Mouse (Mus musculus): ENCODE results near the gene Spen. TPM values are rescaled to one million over a fixed set of nuclear protein-coding genes. Genes with fewer than 3 reads are reported as not detected.

Spen gene
- total and polyA plus RNA-seq, 3 experiments: 10.7 to 28.9 (median 28.0) TPM

GRCm38 (mm10) chr4:141536291-141537225 lies 1.8 kb downstream of the Spen start:
- TF ChIP-seq CTCF (IDR thresholded peaks at IDR 0.05): no peak
- TF ChIP-seq EP300 (IDR thresholded peaks at IDR 0.05; ENCODE audit: insufficient read depth, low read depth, low read length): no peak
- no peak for TF ChIP-seq POLR2A (IDR thresholded peaks at IDR 0.05; ENCODE audit: insufficient read depth, low read depth, low read length)
- H3K27me3 ChIP-seq (ENCODE audit: control insufficient read depth, insufficient read depth, low read length): no peaks in the 10 kb centered on the region
- H3K9ac ChIP-seq (ENCODE audit: low read depth, low read length): peak overlapping the region; percentile 63
- peak overlapping the region; percentile 86 for H3K4me3 ChIP-seq
- peaks cover 5% of the 10 kb centered on the region for H3K4me1 ChIP-seq (ENCODE audit: control insufficient read depth, insufficient read depth, low read length)
- WGBS: under 1% methylated on average over 61 of the region's 61 CpGs
- H3K79me2 ChIP-seq (replicated peaks; ENCODE audit: control insufficient read depth, insufficient read depth, low read length): peaks cover 5% of the 10 kb centered on the region
- DNase-seq: peak; percentile 65 to 70
- intact Hi-C loops (cut with DNase I): loop anchor here (2.0 kb wide), 1 partner anchor 24 kb away; no protein-coding TSS in a partner anchor
- peaks cover 5% of the 10 kb centered on the region; the same call in 1 of the 2 replicates for H3K36me3 ChIP-seq (ENCODE audit: control insufficient read depth, insufficient read depth, low read length)
- peak overlapping the region; percentile 90 for H3K27ac ChIP-seq

GRCm38 (mm10) chr4:141534947-141535680 lies 3.3 kb downstream of the Spen start:
- H3K27ac ChIP-seq: peak overlapping the region; percentile 49; the same call in 1 of the 2 replicates
- H3K27me3 ChIP-seq (ENCODE audit: control insufficient read depth, insufficient read depth, low read length): no peaks in the 10 kb centered on the region
- H3K36me3 ChIP-seq (ENCODE audit: control insufficient read depth, insufficient read depth, low read length): peaks cover 5% of the 10 kb centered on the region; the same call in 1 of the 2 replicates
- peak; percentile 55 to 62 for DNase-seq
- H3K9ac ChIP-seq (ENCODE audit: low read depth, low read length): no peak overlapping the region
- intact Hi-C loops (cut with DNase I): no loop called here
- peaks cover 12% of the 10 kb centered on the region for H3K79me2 ChIP-seq (replicated peaks; ENCODE audit: control insufficient read depth, insufficient read depth, low read length)
- TF ChIP-seq EP300 (IDR thresholded peaks at IDR 0.05; ENCODE audit: insufficient read depth, low read depth, low read length) (no peak), CTCF (IDR thresholded peaks at IDR 0.05) (peak; percentile 60)
- H3K4me1 ChIP-seq (ENCODE audit: control insufficient read depth, insufficient read depth, low read length): peaks cover 5% of the 10 kb centered on the region
- WGBS: 27% methylated on average over 9 of the region's 11 CpGs
- H3K4me3 ChIP-seq: peak overlapping the region; percentile 86

- H3K36me3 ChIP-seq (ENCODE audit: control insufficient read depth, insufficient read depth, low read length): 0 out of 2 replicates have a peak, but pooled peaks cover 2% of the 10 kb centered on the region
- intact Hi-C loops (cut with DNase I): no loop called here
- H3K4me1 ChIP-seq (ENCODE audit: control insufficient read depth, insufficient read depth, low read length): peaks cover 4% of the 10 kb centered on the region
Measured at GRCm38 (mm10) chr4:141530979-141531378, 7.4 kb downstream of the Spen start.

GRCm38 (mm10) chr4:141528938-141529337 lies 9.5 kb downstream of the Spen start:
- no peak for TF ChIP-seq EP300 (IDR thresholded peaks at IDR 0.05; ENCODE audit: insufficient read depth, low read depth, low read length)
- TF ChIP-seq POLR2A (IDR thresholded peaks at IDR 0.05; ENCODE audit: insufficient read depth, low read depth, low read length): no peak
- no peak for TF ChIP-seq CTCF (IDR thresholded peaks at IDR 0.05)
- intact Hi-C loops (cut with DNase I): no loop called here
- H3K9ac ChIP-seq (ENCODE audit: low read depth, low read length): no peak overlapping the region
- peaks cover 5% of the 10 kb centered on the region for H3K4me1 ChIP-seq (ENCODE audit: control insufficient read depth, insufficient read depth, low read length)
- WGBS: 89% methylated on average over 11 of the region's 11 CpGs
- no peak overlapping the region for H3K27ac ChIP-seq
- DNase-seq: no peak
- no peaks in the 10 kb centered on the region; the same call in 1 of the 2 replicates for H3K36me3 ChIP-seq (ENCODE audit: control insufficient read depth, insufficient read depth, low read length)
- H3K27me3 ChIP-seq (ENCODE audit: control insufficient read depth, insufficient read depth, low read length): no peaks in the 10 kb centered on the region
- no peak overlapping the region for H3K4me3 ChIP-seq
- H3K79me2 ChIP-seq (replicated peaks; ENCODE audit: control insufficient read depth, insufficient read depth, low read length): peaks cover 13% of the 10 kb centered on the region

More at GRCm38 (mm10) chr4:141530979-141531378, 7.4 kb downstream of the Spen start:
- DNase-seq: no peak
- 77% methylated on average over 15 of the region's 15 CpGs for WGBS
- no peaks in the 10 kb centered on the region for H3K27me3 ChIP-seq (ENCODE audit: control insufficient read depth, insufficient read depth, low read length)
- H3K27ac ChIP-seq: no peak overlapping the region
- no peak for TF ChIP-seq CTCF (IDR thresholded peaks at IDR 0.05)
- TF ChIP-seq EP300 (IDR thresholded peaks at IDR 0.05; ENCODE audit: insufficient read depth, low read depth, low read length): no peak
- H3K79me2 ChIP-seq (replicated peaks; ENCODE audit: control insufficient read depth, insufficient read depth, low read length): peaks cover 13% of the 10 kb centered on the region
- no peak overlapping the region for H3K4me3 ChIP-seq
- no peak overlapping the region for H3K9ac ChIP-seq (ENCODE audit: low read depth, low read length)

- peaks cover 13% of the 10 kb centered on the region for H3K4me1 ChIP-seq (ENCODE audit: control insufficient read depth, insufficient read depth, low read length)
- no peak overlapping the region for H3K4me3 ChIP-seq
- TF ChIP-seq EP300 (IDR thresholded peaks at IDR 0.05; ENCODE audit: insufficient read depth, low read depth, low read length): no peak
- TF ChIP-seq POLR2A (IDR thresholded peaks at IDR 0.05; ENCODE audit: insufficient read depth, low read depth, low read length): no peak
- no peak for TF ChIP-seq CTCF (IDR thresholded peaks at IDR 0.05)
- DNase-seq: no peak
- H3K27me3 ChIP-seq (ENCODE audit: control insufficient read depth, insufficient read depth, low read length): no peaks in the 10 kb centered on the region
- no peak overlapping the region for H3K27ac ChIP-seq
- H3K9ac ChIP-seq (ENCODE audit: low read depth, low read length): no peak overlapping the region
- peaks cover 15% of the 10 kb centered on the region for H3K79me2 ChIP-seq (replicated peaks; ENCODE audit: control insufficient read depth, insufficient read depth, low read length)
- peaks cover 2% of the 10 kb centered on the region for H3K36me3 ChIP-seq (ENCODE audit: control insufficient read depth, insufficient read depth, low read length)
- 69% methylated on average over 7 of the region's 7 CpGs for WGBS
- intact Hi-C loops (cut with DNase I): no loop called here
Measured at GRCm38 (mm10) chr4:141526936-141527650, 11.3 kb downstream of the Spen start.

All from heart, adult 2 months (tissue).